Mouse (Mus musculus) erythroblast, embryonic 14.5 days (primary cell): ENCODE data around the gene Llgl1.

Experiments
- GATA1 ChIP-seq: IDR thresholded peaks from 2 replicates; pipeline ENCODE4 v1.6.1; 2012; ENCODE audit warnings: low read length, inconsistent platforms, mixed read lengths
- TAL1 ChIP-seq: IDR thresholded peaks from 3 replicates; pipeline ENCODE4 v1.6.1; 2012; ENCODE audit warnings: low read length, inconsistent platforms, mixed read lengths

DNA sequence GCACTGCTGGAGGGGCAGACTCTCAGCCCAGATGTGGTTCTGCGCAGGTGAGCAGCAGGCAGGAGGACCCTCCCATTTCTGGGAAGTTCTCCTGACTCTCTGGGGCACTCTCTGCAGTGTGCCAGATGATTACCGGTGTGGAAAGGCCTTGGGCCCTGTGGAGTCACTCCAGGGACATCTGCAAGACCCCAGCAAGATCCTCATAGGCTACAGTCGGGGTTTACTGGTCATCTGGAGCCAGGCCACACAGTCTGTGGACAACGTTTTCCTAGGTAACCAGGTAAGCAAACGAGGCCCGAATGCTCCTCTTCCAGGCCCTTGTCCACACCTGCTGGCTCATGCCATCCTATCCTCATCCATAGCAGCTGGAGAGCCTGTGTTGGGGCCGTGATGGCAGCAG is 6.6 kb downstream of the Llgl1 start:
- TF ChIP-seq TAL1: no peak
- no peak for TF ChIP-seq GATA1
